24 mouse cellular contexts compared by ENCODE assay signal in the genomic region with DNA sequence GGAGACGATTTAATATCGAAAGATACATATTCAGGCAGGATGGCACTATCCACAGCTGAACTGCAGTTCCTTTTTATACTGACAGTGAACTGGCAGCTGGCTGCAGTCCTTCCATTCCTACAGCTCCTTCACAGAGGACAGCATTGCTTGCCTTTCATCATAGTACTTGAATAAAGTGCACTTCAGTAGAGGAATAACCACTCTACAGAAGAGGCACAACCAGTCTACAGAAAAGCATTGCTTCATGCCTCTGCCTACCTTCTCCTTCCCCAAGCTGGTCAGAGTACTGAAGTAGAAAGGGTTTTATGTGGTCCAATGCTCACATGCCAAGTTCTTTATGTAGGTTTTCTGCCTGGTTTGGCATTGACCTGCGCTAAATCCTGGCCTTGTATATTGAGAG.
"Had no signal": no experiment of that assay in that cellular context is flagged by ENCODE, and none has a peak within 500 bp of the region (broad histone marks: within the 10 kb centered on the region; RNA-seq: fewer than 3 reads in every experiment).

No protein-coding gene starts in this region.

- H3K36me3 ChIP-seq: hindbrain, embryonic 10.5 days; hindbrain, embryonic 12.5 days; intestine, embryonic 15.5 days; limb, embryonic 13.5 days; limb, embryonic 15.5 days had no signal

- H3K27ac ChIP-seq: heart, adult 2 months; heart, embryonic 10.5 days; hindbrain, embryonic 10.5 days; hindbrain, embryonic 12.5 days; hindbrain, embryonic 14.5 days; intestine, embryonic 15.5 days; limb, embryonic 13.5 days; limb, embryonic 15.5 days had no signal

- H3K27me3 ChIP-seq: heart, embryonic 12.5 days; hindbrain, embryonic 12.5 days; intestine, embryonic 15.5 days; limb, embryonic 13.5 days; limb, embryonic 15.5 days had no signal

- H3K4me3 ChIP-seq: heart, adult 2 months; heart, embryonic 10.5 days; heart, embryonic 12.5 days; hindbrain, embryonic 10.5 days; hindbrain, embryonic 12.5 days; intestine, embryonic 15.5 days; limb, embryonic 13.5 days; limb, embryonic 15.5 days had no signal

- H3K4me1 ChIP-seq: heart, embryonic 10.5 days; heart, embryonic 12.5 days; hindbrain, embryonic 10.5 days; hindbrain, embryonic 12.5 days; intestine, embryonic 15.5 days; limb, embryonic 13.5 days; limb, embryonic 15.5 days had no signal

- H3K4me2 ChIP-seq: heart, embryonic 12.5 days; hindbrain, embryonic 12.5 days; hindbrain, embryonic 14.5 days; intestine, embryonic 15.5 days; limb, embryonic 13.5 days; limb, embryonic 15.5 days had no signal

- ATAC-seq: hindbrain, embryonic 16.5 days; inflammation-experienced regulatory T-cells, adult 6 months; intestine, embryonic 15.5 days; intestine, postnatal 0 days had no signal

- H3K9me3 ChIP-seq: heart, embryonic 10.5 days; heart, embryonic 12.5 days; hindbrain, embryonic 10.5 days; hindbrain, embryonic 12.5 days; intestine, embryonic 15.5 days; limb, embryonic 13.5 days; limb, embryonic 15.5 days had no signal

- DNase-seq: gastrocnemius, postnatal 14 days; gastrocnemius, postnatal 36 days; heart, adult 11 months; heart, adult 2 months; heart, postnatal 10 days; heart, postnatal 4 days; kidney, adult 18-20 months; kidney, adult 8-10 months; kidney, postnatal 14 days; kidney, postnatal 36 days; layer of hippocampus, adult 9-11 months; layer of hippocampus, postnatal 36 days; left cerebral cortex, postnatal 4 days had no signal

- H3K9ac ChIP-seq: heart, embryonic 12.5 days; hindbrain, embryonic 12.5 days; hindbrain, embryonic 14.5 days; intestine, embryonic 15.5 days; limb, embryonic 13.5 days; limb, embryonic 15.5 days had no signal
